Mouse (Mus musculus) CD4-positive, CD25-positive, alpha-beta regulatory T cell, adult 2 months (primary cell): ENCODE results near the gene Cdca5.

Source experiments
- DNase-seq: peaks from one replicate; pipeline ENCODE4 v3.0.0-alpha.2; 2012; ENCODE audit warnings: low read depth, low spot score

Cdca5 gene

GRCm38 (mm10) chr19:6061641-6062302 is 23.0 kb upstream of the Cdca5 start:
- DNase-seq: peak; percentile 75

GRCm38 (mm10) chr19:6062418-6062817 is 22.4 kb upstream of the Cdca5 start:
- no peak for DNase-seq

- no peak for DNase-seq
These were observed 21.7 kb upstream of the Cdca5 start for GRCm38 (mm10) chr19:6063081-6063480.

- no peak for DNase-seq
These were observed 18.2 kb upstream of the Cdca5 start for GRCm38 (mm10) chr19:6066571-6066970.

- peak; percentile 93 for DNase-seq
These were observed 17.6 kb upstream of the Cdca5 start for GRCm38 (mm10) chr19:6067011-6067723.

GRCm38 (mm10) chr19:6067724-6068415 is 16.9 kb upstream of the Cdca5 start, which contains the start of gene Tm7sf2:
TSS of gene Tm7sf2 (minus strand) at chr19:6068373.
- DNase-seq: peak; percentile 91

GRCm38 (mm10) chr19:6068951-6069350 is 15.8 kb upstream of the Cdca5 start:
- no peak for DNase-seq

- no peak for DNase-seq
These were observed 14.9 kb upstream of the Cdca5 start for GRCm38 (mm10) chr19:6069851-6070250.

GRCm38 (mm10) chr19:6070571-6071250 is 14.1 kb upstream of the Cdca5 start:
- DNase-seq: peak; percentile 61

- DNase-seq: peak; percentile 33
These were observed 13.5 kb upstream of the Cdca5 start for GRCm38 (mm10) chr19:6071261-6071660.

GRCm38 (mm10) chr19:6073889-6074288 is 10.9 kb upstream of the Cdca5 start:
- DNase-seq: no peak

- DNase-seq: peak; percentile 94
These were observed 8.0 kb upstream of the Cdca5 start, which contains the start of gene Vps51 for GRCm38 (mm10) chr19:6076564-6077393. TSS of gene Vps51 (minus strand) at chr19:6077231.

GRCm38 (mm10) chr19:6079983-6080480 is 4.8 kb upstream of the Cdca5 start, which contains the start of gene Tmem262:
TSS of gene Tmem262 (plus strand) at chr19:6080033.
- DNase-seq: no peak

- no peak for DNase-seq
These were observed 2.6 kb upstream of the Cdca5 start, which contains the start of gene Gm28374 for GRCm38 (mm10) chr19:6082156-6082555. TSS of gene Gm28374 (minus strand) at chr19:6082256.

GRCm38 (mm10) chr19:6085417-6085879 is 665 bp downstream of the Cdca5 start:
- peak; percentile 83 for DNase-seq

- DNase-seq: no peak
These were observed 4.1 kb downstream of the Cdca5 start for GRCm38 (mm10) chr19:6088841-6089240.

- no peak for DNase-seq
These were observed 9.3 kb downstream of the Cdca5 start, which contains the start of gene AC131692.1 for GRCm38 (mm10) chr19:6094119-6094518. TSS of gene AC131692.1 (plus strand) at chr19:6094419.

- DNase-seq: no peak
These were observed 13.1 kb downstream of the Cdca5 start for GRCm38 (mm10) chr19:6097847-6098246.

- no peak for DNase-seq
These were observed 16.4 kb downstream of the Cdca5 start for GRCm38 (mm10) chr19:6101186-6101585.

GRCm38 (mm10) chr19:6102169-6102853 is 17.5 kb downstream of the Cdca5 start:
- DNase-seq: no peak
